Mouse (Mus musculus): Measurements from ENCODE around the gene Spag6.

DNA sequence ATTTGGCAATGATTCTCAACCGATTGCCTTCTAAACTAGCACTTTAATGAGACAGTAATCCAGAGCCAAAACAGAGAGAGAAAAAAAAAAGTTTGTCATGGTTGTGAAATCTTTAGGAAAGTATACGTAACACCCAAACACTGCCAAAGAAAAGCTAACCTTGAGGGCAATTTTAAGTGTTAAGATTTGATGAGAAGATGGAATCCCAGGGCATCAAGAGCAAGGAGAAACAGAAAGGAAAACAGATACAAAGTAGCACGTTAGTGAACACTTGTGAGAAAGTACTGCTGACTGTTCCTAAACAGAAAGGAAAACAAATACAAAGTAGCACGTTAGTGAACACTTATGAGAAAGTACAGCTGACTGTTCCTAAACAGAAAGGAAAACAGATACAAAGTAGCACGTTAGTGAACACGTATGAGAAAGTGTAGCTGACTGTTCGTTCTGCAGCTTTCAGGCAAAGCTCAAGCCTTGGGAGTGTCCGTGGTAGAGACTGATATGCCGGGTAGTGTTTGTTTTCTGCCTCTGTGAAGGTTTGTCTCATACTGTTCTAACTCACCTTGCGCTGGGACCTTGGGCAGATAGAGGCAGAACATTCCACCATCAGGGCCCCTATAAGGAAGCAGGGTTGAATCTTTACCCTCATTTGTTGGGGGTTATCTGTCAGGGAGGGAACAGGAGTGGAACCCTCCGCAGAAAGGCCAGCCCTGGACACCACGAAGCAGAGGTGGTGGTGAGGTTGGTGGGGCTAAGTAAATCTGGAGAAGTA lies 71.8 kb downstream of the Spag6 start:
- no peak for TF ChIP-seq CTCF (IDR thresholded peaks at IDR 0.05; ENCODE audit: borderline replicate concordance, control insufficient read depth, extremely low read depth, insufficient read depth, low read length, poor library complexity)
- no peak for TF ChIP-seq POLR2A (IDR thresholded peaks at IDR 0.05; ENCODE audit: control insufficient read depth, extremely low read depth, insufficient read depth, low read length, poor library complexity)
